Comparison of ENCODE assay signal across 8 mouse cellular contexts in the genomic region with DNA sequence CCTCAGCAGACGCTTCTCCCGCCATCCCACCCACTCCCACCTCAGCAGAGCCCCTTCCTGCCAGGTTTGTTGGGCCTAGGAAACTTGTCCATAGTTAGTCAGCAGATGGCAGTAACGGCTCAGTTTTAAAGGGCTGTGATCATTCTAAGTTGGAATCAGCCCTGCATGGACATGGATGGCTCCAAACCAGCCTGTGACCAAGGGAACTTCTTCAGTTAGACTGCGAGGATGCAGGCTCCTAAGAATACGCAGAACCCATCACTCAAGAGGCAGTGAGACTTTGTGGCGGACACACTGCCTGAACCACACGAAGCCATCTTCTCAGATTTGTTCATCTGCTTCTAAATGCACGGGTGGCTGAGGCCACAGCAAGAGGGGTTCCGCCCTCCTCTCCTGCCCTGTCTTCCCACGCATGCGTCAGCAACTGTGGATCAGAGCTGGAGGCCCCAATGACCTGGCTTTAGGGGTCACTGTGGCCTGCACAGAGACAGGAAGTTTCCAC. TPM values are rescaled to one million over a fixed set of nuclear protein-coding genes. Genes with fewer than 3 reads are reported as not detected.
DNase-seq lines count a peak whose midpoint lies in the region; TF ChIP-seq lines count a peak whose summit lies in the region.

No protein-coding gene starts in this region.

- TF ChIP-seq POLR2A in heart, adult 2 months (IDR thresholded peaks at IDR 0.05; ENCODE audit: insufficient read depth, low read depth, low read length), result no peak

- TF ChIP-seq CTCF in heart, adult 2 months (IDR thresholded peaks at IDR 0.05), result peak; percentile 85

- peak overlapping the region; percentile 78 for H3K27ac ChIP-seq in heart, adult 2 months
- H3K27ac ChIP-seq in midbrain, embryonic 10.5 days (replicated peaks), result no peak overlapping the region

- TF ChIP-seq EP300 in heart, adult 2 months (IDR thresholded peaks at IDR 0.05; ENCODE audit: insufficient read depth, low read depth, low read length), result 0 out of 2 replicates have a peak, but pooled peaks have one; percentile 6

- H3K36me3 ChIP-seq in heart, adult 2 months (ENCODE audit: control insufficient read depth, insufficient read depth, low read length), result no peaks in the 10 kb centered on the region
- H3K36me3 ChIP-seq in midbrain, embryonic 10.5 days, result no peaks in the 10 kb centered on the region

- H3K4me1 ChIP-seq in heart, adult 2 months (ENCODE audit: control insufficient read depth, insufficient read depth, low read length), result peaks cover 3% of the 10 kb centered on the region; the same call in 1 of the 2 replicates
- 0 out of 2 replicates have a peak, but pooled peaks cover 5% of the 10 kb centered on the region for H3K4me1 ChIP-seq in midbrain, embryonic 10.5 days

- no peaks in the 10 kb centered on the region for H3K27me3 ChIP-seq in heart, adult 2 months (ENCODE audit: control insufficient read depth, insufficient read depth, low read length)
- H3K27me3 ChIP-seq in midbrain, embryonic 10.5 days (ENCODE audit: low read depth, poor library complexity, severe bottlenecking), result no peaks in the 10 kb centered on the region

- intact Hi-C loops in heart, adult 2 months (cut with DNase I), result loop anchor here (1.0 to 2.0 kb wide), 2 partner anchors 182 to 190 kb away; no protein-coding TSS in a partner anchor
- intact Hi-C loops in left cerebral cortex, postnatal 4 days (cut with DNase I), result loop anchor here (2.0 kb wide), 1 partner anchor 190 kb away; no protein-coding TSS in a partner anchor

- peak; percentile 23 to 39 for DNase-seq in urinary bladder, adult 18-20 months (ENCODE audit: low spot score in 2 of 2)
- no peak for DNase-seq in urinary bladder, postnatal 10 days (ENCODE audit: low spot score)
- DNase-seq in embryo, embryonic 9.5 days (ENCODE audit: extremely low spot score), result peak; percentile 69
- peak; percentile 70 to 76 for DNase-seq in heart, adult 2 months
- DNase-seq in kidney, adult 11 months, result peak; percentile 74
- DNase-seq in left cerebral cortex, postnatal 4 days, result peak; percentile 57
- peak; percentile 51 for DNase-seq in midbrain, embryonic 10.5 days (ENCODE audit: low spot score)
- DNase-seq in right cerebral cortex, postnatal 4 days, result peak; percentile 49

- no peaks in the 10 kb centered on the region for H3K9me3 ChIP-seq in midbrain, embryonic 10.5 days (replicated peaks)

- WGBS in heart, adult 2 months, result 16% methylated on average over 11 of the region's 11 CpGs
- 44% methylated on average over 11 of the region's 11 CpGs for WGBS in midbrain, embryonic 10.5 days

- H3K4me3 ChIP-seq in heart, adult 2 months, result 0 out of 2 replicates have a peak overlapping the region, but pooled peaks have one; percentile 24
- H3K4me3 ChIP-seq in midbrain, embryonic 10.5 days, result no peak overlapping the region

- H3K9ac ChIP-seq in heart, adult 2 months (ENCODE audit: low read depth, low read length), result 0 out of 2 replicates have a peak overlapping the region, but pooled peaks have one; percentile 4

- H3K79me2 ChIP-seq in heart, adult 2 months (replicated peaks; ENCODE audit: control insufficient read depth, insufficient read depth, low read length), result no peaks in the 10 kb centered on the region

RNA-seq across cellular contexts. Expression of gene Bcl2l14, which starts 29.1 kb away (rescaled TPM):
- not detected for total RNA-seq in heart, adult 2 months (2021)
- polyA plus RNA-seq in heart, adult 2 months (2012; rRNA removed), result 0.10 TPM in 1 of 2 replicates, not detected in the other
- not detected for total RNA-seq in left cerebral cortex, postnatal 4 days (2021)
- polyA plus RNA-seq in midbrain, embryonic 10.5 days (2016; fragmentation: Nextera tagmentation; extraction: Ambion mirVana), result 0.09 and 0.12 TPM in 2 replicates
